Mouse (Mus musculus): ENCODE data around the gene Capn15. TPM values are rescaled to one million over a fixed set of nuclear protein-coding genes. Genes with fewer than 3 reads are reported as not detected.
A peak's percentile ranks its signal among the peaks of the same experiment; 100 is the strongest.

The Capn15 gene
- total and polyA plus RNA-seq, 3 experiments = 2.1 to 11.5 (median 6.0) TPM

DNA sequence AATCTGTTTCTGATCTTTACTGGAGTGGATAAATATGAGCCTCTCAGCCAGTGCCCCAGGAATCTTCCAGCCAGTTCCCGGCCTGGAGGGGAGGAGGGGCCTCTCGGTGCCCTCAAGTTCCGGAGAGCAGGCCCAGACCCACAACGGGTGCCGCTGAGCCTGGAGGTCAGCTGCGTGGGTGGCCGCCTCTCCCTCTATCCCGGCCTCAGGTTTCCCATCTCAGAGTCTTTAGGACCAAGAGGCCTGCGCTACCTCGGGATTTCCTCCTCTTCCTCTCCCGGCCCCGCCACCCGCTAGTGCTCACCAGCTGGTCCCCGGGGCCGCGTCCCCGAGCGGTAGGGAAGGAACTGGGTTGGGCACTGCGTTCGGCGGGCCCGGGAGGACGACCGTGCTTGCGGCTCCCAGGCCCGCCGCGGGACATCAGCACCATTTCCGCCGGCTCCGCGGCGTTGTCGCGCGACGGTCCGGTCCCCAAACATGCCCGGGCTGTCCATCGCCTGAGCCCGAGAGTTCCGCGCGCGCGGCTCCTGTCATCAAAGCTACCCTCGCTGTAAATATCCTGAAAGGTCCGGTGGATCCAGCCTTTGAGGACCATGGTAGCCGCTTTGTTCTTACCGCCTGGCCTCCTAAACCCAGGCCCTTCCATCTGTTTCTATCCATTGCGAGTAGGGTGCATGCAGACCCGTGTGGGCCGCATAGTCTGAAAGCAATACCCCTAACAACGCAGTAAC is 43.9 kb downstream of the Capn15 start:
- TF ChIP-seq CHD2 (IDR thresholded peaks at IDR 0.05; ENCODE audit: low read length) = peak; percentile 61; the same call in 1 of the 2 replicates
- peak; percentile 65; the same call in 1 of the 2 replicates for TF ChIP-seq ZMIZ1 (IDR thresholded peaks at IDR 0.05; ENCODE audit: low read depth, low read length)
- TF ChIP-seq MAZ (IDR thresholded peaks at IDR 0.05; ENCODE audit: low read depth, low read length) = no peak
- no peak for TF ChIP-seq JUN (IDR thresholded peaks at IDR 0.05; ENCODE audit: insufficient read depth, low read depth, low read length)
- TF ChIP-seq MAX (IDR thresholded peaks at IDR 0.05; ENCODE audit: low read length) = peak; percentile 64; the same call in 1 of the 2 replicates
- TF ChIP-seq POLR2A (IDR thresholded peaks at IDR 0.05; ENCODE audit: low read depth, low read length) = peak; percentile 88
- peak; percentile 67; the same call in 1 of the 2 replicates for TF ChIP-seq MEF2A (IDR thresholded peaks at IDR 0.05; ENCODE audit: borderline replicate concordance, low read depth, low read length)
- peak; percentile 86 for TF ChIP-seq NELFE (IDR thresholded peaks at IDR 0.05; ENCODE audit: low read depth, low read length)
- TF ChIP-seq SMC3 (IDR thresholded peaks at IDR 0.05; ENCODE audit: low read depth, low read length) = no peak
- TF ChIP-seq ZKSCAN1 (IDR thresholded peaks at IDR 0.05; ENCODE audit: borderline replicate concordance, low read depth, low read length) = no peak
- peak; percentile 90 for TF ChIP-seq SIN3A (IDR thresholded peaks at IDR 0.05; ENCODE audit: low read length)
- peak; percentile 53; the same call in 1 of the 2 replicates for TF ChIP-seq IRF4 (IDR thresholded peaks at IDR 0.05; ENCODE audit: low read depth, low read length)
- TF ChIP-seq TBP (conservative IDR thresholded peaks at IDR 0.05; ENCODE audit: low read depth, low read length) = peak; percentile 81
- no peak for TF ChIP-seq BHLHE40 (IDR thresholded peaks at IDR 0.05; ENCODE audit: low read depth, low read length)
- no peak for TF ChIP-seq MYC (IDR thresholded peaks at IDR 0.05; ENCODE audit: low read depth, low read length)
- no peak for TF ChIP-seq RCOR1 (conservative IDR thresholded peaks at IDR 0.05; ENCODE audit: low read depth, low read length)
- TF ChIP-seq ELF1 (IDR thresholded peaks at IDR 0.05; ENCODE audit: low read depth, low read length) = peak; percentile 78
- TF ChIP-seq CTCF (conservative IDR thresholded peaks at IDR 0.05 in 1 of 2, IDR thresholded peaks at IDR 0.05 in 1 of 2; ENCODE audit: low read depth in 2 of 2, low read length in 2 of 2) = no peak
- TF ChIP-seq POLR2AphosphoS2 (IDR thresholded peaks at IDR 0.05; ENCODE audit: low read depth, low read length) = no peak
- no peak for TF ChIP-seq USF2 (conservative IDR thresholded peaks at IDR 0.05; ENCODE audit: low read depth, low read length)
- TF ChIP-seq JUND (conservative IDR thresholded peaks at IDR 0.05; ENCODE audit: low read depth, low read length) = no peak
- no peak for TF ChIP-seq USF1 (IDR thresholded peaks at IDR 0.05; ENCODE audit: low read depth, low read length)
- no peak for TF ChIP-seq ZC3H11A (IDR thresholded peaks at IDR 0.05; ENCODE audit: low read depth, low read length)
- TF ChIP-seq CHD1 (IDR thresholded peaks at IDR 0.05; ENCODE audit: low read depth, low read length) = no peak
- TF ChIP-seq RAD21 (IDR thresholded peaks at IDR 0.05; ENCODE audit: low read depth, low read length) = no peak
- peak; percentile 82 for TF ChIP-seq UBTF (IDR thresholded peaks at IDR 0.05; ENCODE audit: low read depth, low read length)
- no peak; the same call in 1 of the 2 replicates for TF ChIP-seq GABPA (IDR thresholded peaks at IDR 0.05; ENCODE audit: insufficient replicate concordance, low read depth, low read length)
- TF ChIP-seq HCFC1 (IDR thresholded peaks at IDR 0.05; ENCODE audit: low read depth, low read length) = peak; percentile 92
- TF ChIP-seq EP300 (IDR thresholded peaks at IDR 0.05; ENCODE audit: low read length) = no peak
- TF ChIP-seq KAT2A (IDR thresholded peaks at IDR 0.05; ENCODE audit: insufficient replicate concordance, low read length) = peak; percentile 81; the same call in 1 of the 2 replicates
- TF ChIP-seq MAFK (IDR thresholded peaks at IDR 0.05; ENCODE audit: insufficient replicate concordance, low read length) = no peak
- TF ChIP-seq ETS1 (conservative IDR thresholded peaks at IDR 0.05; ENCODE audit: low read depth, low read length) = no peak
- TF ChIP-seq NRF1 (IDR thresholded peaks at IDR 0.05; ENCODE audit: low read depth, low read length) = no peak
- no peak for TF ChIP-seq E2F4 (IDR thresholded peaks at IDR 0.05; ENCODE audit: insufficient replicate concordance, low read depth, low read length)
- TF ChIP-seq ZNF384 (IDR thresholded peaks at IDR 0.05; ENCODE audit: low read depth, low read length) = no peak
- TF ChIP-seq PAX5 (IDR thresholded peaks at IDR 0.05; ENCODE audit: low read length) = no peak
- peak; percentile 90 for TF ChIP-seq MXI1 (IDR thresholded peaks at IDR 0.05; ENCODE audit: low read depth, low read length)
- TF ChIP-seq TCF12 (IDR thresholded peaks at IDR 0.05; ENCODE audit: low read depth, low read length) = peak; percentile 93
- Histone ChIP-seq H3K27ac (ENCODE audit: insufficient read depth, low read depth) (no peak overlapping the region), H3K4me3 (replicated peaks in 1 of 3; ENCODE audit: low read depth in 2 of 3, low read length in 2 of 3, poor library complexity in 1 of 3) (peak overlapping the region; percentile 83 to 92 (median 84)), H3K4me2 (ENCODE audit: insufficient read depth, low read depth, poor library complexity, severe bottlenecking) (peak overlapping the region; percentile 91), H3K9me3 (replicated peaks; ENCODE audit: low read length) (no peaks in the 10 kb centered on the region), H3K79me2 (replicated peaks; ENCODE audit: control insufficient read depth, extremely low read depth, insufficient read depth, poor library complexity, severe bottlenecking) (peaks cover 16% of the 10 kb centered on the region), H3K36me3 (replicated peaks in 1 of 2; ENCODE audit: control insufficient read depth in 1 of 2, insufficient read depth in 1 of 2, low read length in 1 of 2) (peaks cover 14 to 28% of the 10 kb centered on the region in 2 experiments), H3K4me1 (ENCODE audit: control insufficient read depth in 1 of 2, insufficient read depth in 2 of 2) (peaks cover 12 to 26% of the 10 kb centered on the region in 2 experiments; a peak in 3 of 4 replicates), H3K9ac (ENCODE audit: insufficient read depth, low read depth) (peak overlapping the region; percentile 99), H3K27me3 (replicated peaks) (peaks cover 10% of the 10 kb centered on the region)
- in situ Hi-C loops (cut with MboI; ENCODE audit: low pct_ligation_motif_present, low pct_unique_long_range_greater_than_20kb, low sequenced_read_pairs) (no loop called here), dilution Hi-C loops (cut with MboI; ENCODE audit: extremely low pct_ligation_motif_present, extremely low pct_unique_long_range_greater_than_20kb, low sequenced_read_pairs) (no loop called here)
- DNase-seq (ENCODE audit: extremely low read depth) = peak; percentile 64

Data from CH12.LX (cell line).